Mouse (Mus musculus): Measurements from ENCODE around the gene Zfp326. TPM values are rescaled to one million over a fixed set of nuclear protein-coding genes. Genes with fewer than 3 reads are reported as not detected.

Gene Zfp326
- 100 to 1,000 TPM in 13 of 26 experiments, 10 to 100 TPM in 13; 58.0 to 159 (median 101) TPM for total RNA-seq (2018; cell fraction: chromatin; rRNA removed)
- 10 to 100 TPM in 16 of 26 experiments, 1 to 10 TPM in 10; 6.9 to 20.4 (median 11.7) TPM for total RNA-seq (2018; cell fraction: cytosol; rRNA removed)
- 100 to 1,000 TPM in 1 of 26 experiments, 10 to 100 TPM in 25; 24.1 to 120 (median 52.0) TPM for total RNA-seq (2018; cell fraction: nucleus; rRNA removed)
- polyA plus RNA-seq (2018): 16.8 to 32.4 TPM (median 22.3 TPM) in 3 replicates

- peak within 1 kb of the TSS; percentile 84 for H3K27ac ChIP-seq
- WGBS (ENCODE audit: missing documents): under 1% methylated on average over 42 of the region's 83 CpGs
- peak within 1 kb of the TSS; percentile 74 for H3K4me3 ChIP-seq (ENCODE audit: inconsistent target)
- H3K36me3 ChIP-seq (ENCODE audit: inconsistent target): no peaks in the 10 kb centered on the region
- peaks cover 45% of the 10 kb centered on the region for H3K79me2 ChIP-seq (ENCODE audit: inconsistent target)
Measured at GRCm38 (mm10) chr5:105876068-105876924, at the start of gene Zfp326. Gene Zfp326, plus strand, starts transcription at chr5:105876565.

- Histone ChIP-seq H3K36me3 (ENCODE audit: inconsistent target) (no peaks in the 10 kb centered on the region), H3K4me3 (ENCODE audit: inconsistent target) (no peak overlapping the region), H3K27ac (no peak overlapping the region), H3K79me2 (ENCODE audit: inconsistent target) (no peaks in the 10 kb centered on the region)
- WGBS (ENCODE audit: missing documents): 94% methylated on average over 5 of the region's 5 CpGs
Measured at GRCm38 (mm10) chr5:105826916-105827510, 49.4 kb upstream of the Zfp326 start.

GRCm38 (mm10) chr5:105828050-105828449, 48.3 kb upstream of the Zfp326 start:
- no peaks in the 10 kb centered on the region for H3K36me3 ChIP-seq (ENCODE audit: inconsistent target)
- WGBS (ENCODE audit: missing documents): 90% methylated on average over 2 of the region's 3 CpGs
- H3K27ac ChIP-seq: no peak overlapping the region
- H3K79me2 ChIP-seq (ENCODE audit: inconsistent target): no peaks in the 10 kb centered on the region
- no peak overlapping the region for H3K4me3 ChIP-seq (ENCODE audit: inconsistent target)

- no peak overlapping the region for H3K4me3 ChIP-seq (ENCODE audit: inconsistent target)
- no peaks in the 10 kb centered on the region for H3K36me3 ChIP-seq (ENCODE audit: inconsistent target)
- H3K79me2 ChIP-seq (ENCODE audit: inconsistent target): no peaks in the 10 kb centered on the region
- no peak overlapping the region for H3K27ac ChIP-seq
- 76% methylated on average over 7 of the region's 7 CpGs for WGBS (ENCODE audit: missing documents)
Measured at GRCm38 (mm10) chr5:105829008-105829586, 47.3 kb upstream of the Zfp326 start.

GRCm38 (mm10) chr5:105832140-105832539, 44.2 kb upstream of the Zfp326 start:
- Histone ChIP-seq H3K27ac (no peak overlapping the region), H3K4me3 (ENCODE audit: inconsistent target) (no peak overlapping the region), H3K79me2 (ENCODE audit: inconsistent target) (no peaks in the 10 kb centered on the region), H3K36me3 (ENCODE audit: inconsistent target) (no peaks in the 10 kb centered on the region)
- WGBS (ENCODE audit: missing documents): 97% methylated on average over 7 of the region's 7 CpGs

- WGBS (ENCODE audit: missing documents): 51% methylated on average over 3 of the region's 3 CpGs
- no peak overlapping the region for H3K27ac ChIP-seq
- H3K79me2 ChIP-seq (ENCODE audit: inconsistent target): no peaks in the 10 kb centered on the region
- H3K36me3 ChIP-seq (ENCODE audit: inconsistent target): no peaks in the 10 kb centered on the region
- no peak overlapping the region for H3K4me3 ChIP-seq (ENCODE audit: inconsistent target)
Measured at GRCm38 (mm10) chr5:105833923-105834322, 42.4 kb upstream of the Zfp326 start.

- Histone ChIP-seq H3K4me3 (ENCODE audit: inconsistent target) (no peak overlapping the region), H3K27ac (no peak overlapping the region), H3K36me3 (ENCODE audit: inconsistent target) (no peaks in the 10 kb centered on the region), H3K79me2 (ENCODE audit: inconsistent target) (no peaks in the 10 kb centered on the region)
- WGBS (ENCODE audit: missing documents): 96% methylated on average over 9 of the region's 9 CpGs
Measured at GRCm38 (mm10) chr5:105836006-105836405, 40.4 kb upstream of the Zfp326 start.

GRCm38 (mm10) chr5:105839740-105840310, 36.5 kb upstream of the Zfp326 start:
- no peak overlapping the region for H3K27ac ChIP-seq
- no peak overlapping the region for H3K4me3 ChIP-seq (ENCODE audit: inconsistent target)
- H3K79me2 ChIP-seq (ENCODE audit: inconsistent target): no peaks in the 10 kb centered on the region
- H3K36me3 ChIP-seq (ENCODE audit: inconsistent target): no peaks in the 10 kb centered on the region
- 78% methylated on average over 13 of the region's 13 CpGs for WGBS (ENCODE audit: missing documents)

- Histone ChIP-seq H3K4me3 (ENCODE audit: inconsistent target) (no peak overlapping the region), H3K79me2 (ENCODE audit: inconsistent target) (no peaks in the 10 kb centered on the region), H3K27ac (peak overlapping the region; percentile 38), H3K36me3 (ENCODE audit: inconsistent target) (no peaks in the 10 kb centered on the region)
- 18% methylated on average over 10 of the region's 10 CpGs for WGBS (ENCODE audit: missing documents)
Measured at GRCm38 (mm10) chr5:105844044-105844753, 32.2 kb upstream of the Zfp326 start.

GRCm38 (mm10) chr5:105845041-105845440, 31.3 kb upstream of the Zfp326 start:
- Histone ChIP-seq H3K27ac (0 out of 2 replicates have a peak overlapping the region, but pooled peaks have one; percentile 38), H3K36me3 (ENCODE audit: inconsistent target) (no peaks in the 10 kb centered on the region), H3K4me3 (ENCODE audit: inconsistent target) (no peak overlapping the region), H3K79me2 (ENCODE audit: inconsistent target) (no peaks in the 10 kb centered on the region)
- 87% methylated on average over 2 of the region's 2 CpGs for WGBS (ENCODE audit: missing documents)

- 90% methylated on average over 8 of the region's 8 CpGs for WGBS (ENCODE audit: missing documents)
- Histone ChIP-seq H3K36me3 (ENCODE audit: inconsistent target) (no peaks in the 10 kb centered on the region), H3K27ac (no peak overlapping the region), H3K4me3 (ENCODE audit: inconsistent target) (no peak overlapping the region), H3K79me2 (ENCODE audit: inconsistent target) (no peaks in the 10 kb centered on the region)
Measured at GRCm38 (mm10) chr5:105847726-105848125, 28.6 kb upstream of the Zfp326 start.

- no peaks in the 10 kb centered on the region for H3K36me3 ChIP-seq (ENCODE audit: inconsistent target)
- H3K27ac ChIP-seq: no peak overlapping the region
- 46% methylated on average over 4 of the region's 4 CpGs for WGBS (ENCODE audit: missing documents)
- H3K4me3 ChIP-seq (ENCODE audit: inconsistent target): no peak overlapping the region
- no peaks in the 10 kb centered on the region for H3K79me2 ChIP-seq (ENCODE audit: inconsistent target)
Measured at GRCm38 (mm10) chr5:105849222-105849621, 27.1 kb upstream of the Zfp326 start.

- H3K79me2 ChIP-seq (ENCODE audit: inconsistent target): no peaks in the 10 kb centered on the region
- H3K36me3 ChIP-seq (ENCODE audit: inconsistent target): no peaks in the 10 kb centered on the region
- no peak overlapping the region for H3K27ac ChIP-seq
- H3K4me3 ChIP-seq (ENCODE audit: inconsistent target): no peak overlapping the region
- 24% methylated on average over 3 of the region's 3 CpGs for WGBS (ENCODE audit: missing documents)
Measured at GRCm38 (mm10) chr5:105849643-105850042, 26.7 kb upstream of the Zfp326 start.

GRCm38 (mm10) chr5:105853271-105853670, 23.1 kb upstream of the Zfp326 start:
- Histone ChIP-seq H3K4me3 (ENCODE audit: inconsistent target) (no peak overlapping the region), H3K79me2 (ENCODE audit: inconsistent target) (no peaks in the 10 kb centered on the region), H3K36me3 (ENCODE audit: inconsistent target) (no peaks in the 10 kb centered on the region), H3K27ac (no peak overlapping the region)
- 88% methylated on average over 9 of the region's 9 CpGs for WGBS (ENCODE audit: missing documents)

Data from macrophage (primary cell).